ENCODE assay signal across 7 mouse cellular contexts in the genomic region with DNA sequence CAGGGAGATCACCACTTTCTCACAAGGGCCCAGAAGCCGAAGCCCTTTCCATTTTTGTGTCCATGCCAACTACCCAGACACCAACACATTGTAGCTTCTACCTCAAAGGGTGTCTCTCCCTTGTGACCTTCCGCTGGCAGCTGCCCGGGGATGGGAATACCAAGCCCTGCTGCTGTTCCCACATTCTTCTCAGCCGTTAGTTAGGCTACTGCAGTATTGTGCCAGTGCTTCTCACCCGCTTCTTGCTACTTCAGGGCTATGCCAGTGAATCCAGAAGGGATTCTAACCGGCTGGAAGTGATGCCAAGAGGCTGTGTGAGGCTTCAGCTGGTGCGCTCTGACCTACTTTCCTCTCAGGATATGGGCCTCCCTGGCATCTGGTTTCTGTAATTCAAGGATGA.
A peak's percentile ranks its signal among the peaks of the same experiment; 100 is the strongest.
DNase-seq lines count a peak whose midpoint lies in the region; ATAC-seq and TF ChIP-seq lines count a peak whose summit lies in the region.

No protein-coding gene starts in this region.

- no peak for TF ChIP-seq CTCF in lung, adult 2 months (IDR thresholded peaks at IDR 0.05; ENCODE audit: insufficient read depth, low read length)

- no peak overlapping the region for H3K4me2 ChIP-seq in midbrain, embryonic 11.5 days

- no peaks in the 10 kb centered on the region for H3K36me3 ChIP-seq in midbrain, embryonic 11.5 days (ENCODE audit: control insufficient read depth, insufficient read depth, low read length)

- no peak for TF ChIP-seq POLR2A in lung, adult 2 months (IDR thresholded peaks at IDR 0.05; ENCODE audit: borderline replicate concordance, extremely low read depth, low read depth, low read length)

- no peak overlapping the region for H3K4me3 ChIP-seq in lung, adult 2 months (replicated peaks; ENCODE audit: extremely low read depth, low read depth, low read length)
- H3K4me3 ChIP-seq in midbrain, embryonic 11.5 days (ENCODE audit: low read depth, low read length) = no peak overlapping the region

- no peaks in the 10 kb centered on the region; the same call in 1 of the 2 replicates for H3K4me1 ChIP-seq in lung, adult 2 months (ENCODE audit: control insufficient read depth, insufficient read depth, low read length)
- no peaks in the 10 kb centered on the region for H3K4me1 ChIP-seq in midbrain, embryonic 11.5 days (ENCODE audit: control insufficient read depth, insufficient read depth, low read length)

- ATAC-seq in midbrain, embryonic 11.5 days (ENCODE audit: low FRiP score) = no peak

- no peaks in the 10 kb centered on the region for H3K9me3 ChIP-seq in midbrain, embryonic 11.5 days (ENCODE audit: control insufficient read depth, low read length)

- 75% methylated on average over 7 of the region's 7 CpGs for WGBS in lung, adult 2 months
- 90% methylated on average over 7 of the region's 7 CpGs for WGBS in midbrain, embryonic 11.5 days

- no peak overlapping the region for H3K27ac ChIP-seq in midbrain, embryonic 11.5 days (ENCODE audit: low read depth, low read length)

- H3K9ac ChIP-seq in midbrain, embryonic 11.5 days (ENCODE audit: low read length) = no peak overlapping the region

- DNase-seq in lung, postnatal 10 days = peak; percentile 35
- DNase-seq in lung, adult 2 months = no peak
- DNase-seq in cerebellum, postnatal 25 days = peak; percentile 65 to 80
- peak; percentile 30 to 46 for DNase-seq in layer of hippocampus, postnatal 10 days (ENCODE audit: low spot score in 2 of 2)
- DNase-seq in right cerebral cortex, postnatal 4 days = peak; percentile 31
- DNase-seq in midbrain, embryonic 11.5 days (ENCODE audit: low spot score, missing footprints) = no peak
- DNase-seq in spleen, adult 18-20 months = no peak

- H3K27me3 ChIP-seq in midbrain, embryonic 11.5 days (ENCODE audit: control insufficient read depth, insufficient read depth, low read length) = no peaks in the 10 kb centered on the region

Comparison
In these comparisons a context has a peak if more than half of its experiments do, and no peak if none do; other contexts are left out.
1. DNase-seq: peak in lung, postnatal 10 days (single experiment), cerebellum, postnatal 25 days (2 of 2), layer of hippocampus, postnatal 10 days (2 of 2) and right cerebral cortex, postnatal 4 days (single experiment); none in lung, adult 2 months (single experiment), midbrain, embryonic 11.5 days (single experiment) and spleen, adult 18-20 months (0 of 2).